Mouse (Mus musculus) heart, adult 2 months (tissue): Measurements from ENCODE around the gene Sh3bgrl. TPM values are rescaled to one million over a fixed set of nuclear protein-coding genes. Genes with fewer than 3 reads are reported as not detected.
A peak's percentile ranks its signal among the peaks of the same experiment; 100 is the strongest.

Experiments
- DNase-seq, 2 experiments: peaks; one replicate each; pipeline ENCODE4 v3.0.0; 2021
- H3K27ac ChIP-seq: fragments of 200-600 bp; 2 replicates; pipeline ENCODE4 v1.8.1; 2022
- H3K27me3 ChIP-seq: fragments of 200-500 bp; 2 replicates; pipeline ENCODE4 v1.6.1; 2012; ENCODE audit warnings: mild to moderate bottlenecking, low read length, inconsistent platforms, mixed read lengths; ENCODE audit not compliant: control insufficient read depth, insufficient read depth
- H3K36me3 ChIP-seq: fragments of 200-500 bp; 2 replicates; pipeline ENCODE4 v1.6.1; 2012; ENCODE audit warnings: low read length, inconsistent platforms; ENCODE audit not compliant: control insufficient read depth, insufficient read depth
- H3K4me1 ChIP-seq: fragments of 200-500 bp; 2 replicates; pipeline ENCODE4 v1.6.1; 2011; ENCODE audit warnings: low read length; ENCODE audit not compliant: control insufficient read depth, insufficient read depth
- H3K4me3 ChIP-seq: fragments of 200-600 bp; 2 replicates; pipeline ENCODE4 v1.8.1; 2022
- H3K79me2 ChIP-seq: fragments of 200-500 bp; replicated peaks from 2 replicates; pipeline ENCODE4 v1.6.1; 2012; ENCODE audit warnings: mild to moderate bottlenecking, inconsistent platforms, low read length, moderate library complexity, mixed read lengths; ENCODE audit not compliant: control insufficient read depth, insufficient read depth
- H3K9ac ChIP-seq: fragments of 200-500 bp; 2 replicates; pipeline ENCODE4 v1.6.1; 2012; ENCODE audit warnings: low read depth, mild to moderate bottlenecking, control low read depth, inconsistent platforms, low read length, mixed read lengths
- CTCF ChIP-seq: fragments of 200-600 bp; IDR thresholded peaks from 2 replicates; pipeline ENCODE4 v1.8.1; 2022; ENCODE audit warnings: antibody characterized with exemption, mild to moderate bottlenecking, moderate library complexity
- EP300 ChIP-seq: fragments of 200-500 bp; IDR thresholded peaks from 2 replicates; pipeline ENCODE4 v1.6.1; 2011; ENCODE audit warnings: low read depth, low read length, control low read depth; ENCODE audit not compliant: insufficient read depth
- POLR2A ChIP-seq: fragments of 200-500 bp; IDR thresholded peaks from 2 replicates; pipeline ENCODE4 v1.6.1; 2011; ENCODE audit warnings: mild to moderate bottlenecking, low read depth, low read length, control low read depth; ENCODE audit not compliant: insufficient read depth
- WGBS: fragments of 180-500 bp; shearing (Covaris S2); methylation state at CpG from one replicate; pipeline ENCODE4 v1.1.7; 2018; 5-methylcytosine and 5-hydroxymethylcytosine counted together
- intact Hi-C: fragments of 180-260 bp; cut with DNase I; formaldehyde crosslinking; loops from one replicate; pipeline ENCODE4 v1.15.1; 2025
- polyA plus RNA-seq: library from polyadenylated mRNA; depleted of rRNA; stranded (reverse); fragments of >200 nt; gene quantifications from 2 replicates; pipeline ENCODE4 v1.2.3, GENCODE M21; 2012
- total RNA-seq, 2 experiments: library from RNA; stranded (reverse); gene quantifications; 2 replicates each; pipeline ENCODE4 v1.2.3; 2021

Sh3bgrl gene
- total and polyA plus RNA-seq, 3 experiments, result 10.0 to 36.1 (median 33.0) TPM

DNA sequence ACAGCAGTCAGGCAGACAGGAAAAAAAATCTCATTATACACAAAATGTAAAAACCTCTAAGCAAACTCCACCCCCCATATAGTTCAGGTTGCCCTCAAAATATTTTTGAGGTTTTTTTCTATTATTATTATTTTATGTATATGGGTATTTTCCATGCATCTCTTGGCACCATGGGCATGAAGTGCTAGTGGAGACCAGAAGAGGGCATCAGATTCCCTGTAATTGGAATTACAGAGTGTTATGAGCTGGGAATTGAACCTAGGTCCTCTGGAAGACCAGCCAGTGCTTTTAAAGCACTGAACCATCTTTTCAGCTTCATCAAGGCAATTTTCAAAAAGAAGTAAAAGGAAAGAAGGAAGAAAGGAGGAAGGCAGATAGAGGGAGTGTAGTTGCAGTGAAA is 8.1 kb upstream of the Sh3bgrl start:
- Histone ChIP-seq H3K4me1 (no peaks in the 10 kb centered on the region), H3K79me2 (no peaks in the 10 kb centered on the region), H3K9ac (no peak overlapping the region), H3K36me3 (no peaks in the 10 kb centered on the region), H3K27me3 (no peaks in the 10 kb centered on the region), H3K4me3 (no peak overlapping the region), H3K27ac (no peak overlapping the region)
- intact Hi-C loops, result loop anchor here (2.0 to 10.0 kb wide), 2 partner anchors 152 to 252 kb away; partner anchors contain the start of gene Brwd3
- no peak for DNase-seq
- TF ChIP-seq CTCF (peak; percentile 54), EP300 (no peak)

DNA sequence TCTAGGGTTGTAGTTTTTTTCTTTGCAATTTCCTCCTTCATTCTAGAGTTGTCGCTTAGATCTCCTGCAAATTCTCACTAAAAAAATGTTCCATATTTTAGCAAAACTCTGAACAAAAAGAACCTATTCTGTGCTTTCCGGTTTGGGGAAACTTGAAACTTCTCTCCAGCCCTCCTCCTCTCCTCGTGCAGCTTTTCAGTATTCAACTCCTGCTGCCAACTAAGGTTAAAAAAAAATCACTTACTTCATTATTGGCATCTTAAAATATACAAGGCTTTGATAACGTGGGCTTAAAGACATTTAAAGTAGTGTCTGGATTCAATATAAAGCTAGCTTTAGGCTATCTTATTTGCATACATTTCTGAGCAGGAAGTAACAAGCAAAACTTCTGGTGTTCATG is 365 bp upstream of the Sh3bgrl start:
- H3K4me1 ChIP-seq, result peaks cover 2% of the 10 kb centered on the region; the same call in 1 of the 2 replicates
- 17% methylated on average over 4 of the region's 4 CpGs for WGBS
- no peak for DNase-seq
- H3K27me3 ChIP-seq, result no peaks in the 10 kb centered on the region
- H3K36me3 ChIP-seq, result no peaks in the 10 kb centered on the region
- no peak overlapping the region for H3K9ac ChIP-seq
- H3K27ac ChIP-seq, result peak overlapping the region; percentile 86
- no peaks in the 10 kb centered on the region for H3K79me2 ChIP-seq
- intact Hi-C loops, result loop anchor here (5.0 kb wide), 2 partner anchors 43 to 98 kb away; no protein-coding TSS in a partner anchor
- peak overlapping the region; percentile 60 for H3K4me3 ChIP-seq
- TF ChIP-seq CTCF, result no peak
- TF ChIP-seq EP300, result no peak
- no peak for TF ChIP-seq POLR2A

DNA sequence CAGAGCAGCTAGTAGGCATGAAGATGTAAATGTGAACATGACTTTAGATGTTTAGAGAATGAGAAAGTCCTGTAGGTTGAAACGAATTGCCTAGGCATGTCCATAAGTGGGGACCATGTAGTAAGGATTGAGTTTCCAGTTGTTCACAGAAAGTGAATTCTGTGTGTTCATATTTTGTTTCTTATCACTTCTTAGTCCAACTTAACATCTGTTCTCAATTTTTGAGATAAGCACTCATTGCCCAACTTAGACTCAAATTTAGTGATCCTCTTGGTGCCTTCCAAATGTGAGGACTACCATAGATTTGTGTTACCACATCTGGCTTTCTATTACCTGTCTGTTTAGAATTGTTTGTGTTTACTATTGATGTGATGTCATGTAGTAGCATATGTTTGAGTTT is 3.3 kb downstream of the Sh3bgrl start:
- 73% methylated on average over 1 of the region's 1 CpGs for WGBS
- no peaks in the 10 kb centered on the region for H3K36me3 ChIP-seq
- intact Hi-C loops, result loop anchor here (5.0 kb wide), 2 partner anchors 39 to 94 kb away; no protein-coding TSS in a partner anchor
- H3K9ac ChIP-seq, result no peak overlapping the region
- H3K4me3 ChIP-seq, result no peak overlapping the region
- no peak overlapping the region for H3K27ac ChIP-seq
- TF ChIP-seq EP300 (no peak), POLR2A (no peak), CTCF (no peak)
- no peaks in the 10 kb centered on the region for H3K27me3 ChIP-seq
- no peak for DNase-seq
- H3K4me1 ChIP-seq, result peaks cover 3% of the 10 kb centered on the region
- no peaks in the 10 kb centered on the region; the same call in 1 of the 2 replicates for H3K79me2 ChIP-seq

DNA sequence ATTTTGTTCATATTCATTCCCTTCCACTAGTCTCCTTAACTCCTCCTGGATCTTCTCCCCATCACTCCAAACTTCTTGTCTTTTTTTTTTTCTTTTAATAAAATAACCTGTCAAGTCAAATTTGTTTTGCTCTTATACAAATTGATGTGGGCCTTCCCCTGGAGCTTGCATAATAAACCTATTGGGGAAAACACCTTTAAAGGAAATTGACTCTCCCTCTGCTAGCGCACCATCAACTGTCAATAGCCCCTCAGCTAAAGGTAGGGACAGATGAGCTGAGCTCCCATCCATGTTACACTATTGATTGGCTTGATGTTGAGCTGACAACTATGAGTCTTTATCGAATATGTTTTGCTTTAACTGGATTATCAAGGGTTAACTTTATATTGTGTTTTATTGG is 5.3 kb downstream of the Sh3bgrl start:
- Histone ChIP-seq H3K9ac (no peak overlapping the region), H3K27ac (no peak overlapping the region), H3K4me3 (no peak overlapping the region), H3K27me3 (no peaks in the 10 kb centered on the region), H3K36me3 (no peaks in the 10 kb centered on the region), H3K79me2 (no peaks in the 10 kb centered on the region; the same call in 1 of the 2 replicates), H3K4me1 (peaks cover 3% of the 10 kb centered on the region)
- WGBS, result 84% methylated on average over 2 of the region's 2 CpGs
- DNase-seq, result no peak
- TF ChIP-seq CTCF, result no peak
- TF ChIP-seq EP300, result no peak
- no peak for TF ChIP-seq POLR2A
- intact Hi-C loops, result loop anchor here (1.0 kb wide), 1 partner anchor 21 kb away; no protein-coding TSS in a partner anchor

DNA sequence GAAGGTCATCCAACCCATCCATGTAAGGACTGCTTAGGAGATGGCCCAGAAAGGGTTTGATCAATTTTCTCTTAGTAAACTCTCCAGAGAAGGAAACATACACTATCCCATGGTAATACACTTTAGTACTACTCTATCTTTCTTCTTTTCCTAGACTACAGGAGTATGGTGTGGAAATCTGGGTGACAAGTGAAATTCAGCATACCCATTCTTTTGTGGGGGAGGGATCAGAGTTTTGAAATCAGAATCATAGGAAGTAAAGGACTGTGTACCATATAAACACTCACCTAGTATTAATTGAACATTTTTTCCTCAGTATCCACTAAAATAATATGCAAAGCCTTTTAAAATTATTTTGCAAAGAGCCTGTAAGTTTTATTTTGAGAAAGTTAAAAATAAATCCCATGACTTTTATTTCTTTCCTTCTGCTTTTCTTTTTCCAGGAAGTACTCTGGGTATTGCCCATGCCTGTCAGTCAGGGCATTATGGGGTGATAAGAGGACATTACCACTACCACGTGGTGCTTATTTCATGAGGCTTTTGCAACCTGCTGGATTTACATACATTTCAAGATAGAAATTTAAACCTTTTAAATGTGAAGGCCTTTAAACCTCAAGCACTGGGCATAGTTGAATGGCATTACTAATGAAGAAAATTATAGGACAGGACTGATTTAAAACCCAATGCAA is 13.1 kb downstream of the Sh3bgrl start:
- 5% methylated on average over 1 of the region's 1 CpGs for WGBS

DNA sequence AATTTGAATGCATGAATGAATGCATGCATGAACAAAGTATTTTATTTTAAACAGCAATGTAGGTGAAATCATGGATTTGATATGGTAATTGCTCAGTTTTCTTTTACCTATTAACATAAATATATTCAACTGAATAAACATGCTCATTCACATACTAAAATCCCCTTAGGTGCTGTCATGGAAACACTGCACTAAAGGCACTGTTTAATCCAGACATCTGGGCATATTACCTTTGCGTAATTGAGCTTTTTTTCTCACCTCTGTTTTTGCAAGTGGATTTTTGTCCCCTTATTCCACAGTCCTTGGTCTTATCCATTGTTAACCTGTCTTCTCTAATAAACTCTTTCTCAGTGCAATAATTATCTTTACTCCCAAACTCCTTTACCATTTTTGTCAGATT is 17.7 kb downstream of the Sh3bgrl start:
- Histone ChIP-seq H3K4me1 (peaks cover 3% of the 10 kb centered on the region), H3K9ac (no peak overlapping the region), H3K27me3 (no peaks in the 10 kb centered on the region), H3K4me3 (no peak overlapping the region), H3K79me2 (0 out of 2 replicates have a peak, but pooled peaks cover 1% of the 10 kb centered on the region), H3K36me3 (peaks cover 3% of the 10 kb centered on the region; the same call in 1 of the 2 replicates), H3K27ac (no peak overlapping the region)
- intact Hi-C loops, result no loop called here
- 94% methylated on average over 1 of the region's 1 CpGs for WGBS
- TF ChIP-seq POLR2A (no peak), EP300 (no peak), CTCF (no peak)
- DNase-seq, result no peak

More for the DNA sequence above, 13.1 kb downstream of the Sh3bgrl start:
- intact Hi-C loops, result no loop called here
- H3K36me3 ChIP-seq, result peaks cover 3% of the 10 kb centered on the region; the same call in 1 of the 2 replicates
- no peaks in the 10 kb centered on the region for H3K79me2 ChIP-seq
- peaks cover under 1% of the 10 kb centered on the region for H3K4me1 ChIP-seq
- no peaks in the 10 kb centered on the region for H3K27me3 ChIP-seq
- no peak overlapping the region for H3K9ac ChIP-seq
- H3K4me3 ChIP-seq, result no peak overlapping the region
- no peak overlapping the region for H3K27ac ChIP-seq
- no peak for TF ChIP-seq CTCF
- TF ChIP-seq POLR2A, result no peak
- TF ChIP-seq EP300, result no peak
- no peak for DNase-seq
